Mouse (Mus musculus) layer of hippocampus, postnatal 25 days (tissue): Measurements from ENCODE around the gene Atp23. TPM values are rescaled to one million over a fixed set of nuclear protein-coding genes. Genes with fewer than 3 reads are reported as not detected.
A peak's percentile ranks its signal among the peaks of the same experiment; 100 is the strongest.

Source experiments
- DNase-seq, 2 experiments: peaks; one replicate each; pipeline ENCODE4 v3.0.0; 2022; ENCODE audit warnings: mixed read lengths in 2 of 2, low spot score in 1 of 2; ENCODE audit errors: extremely low spot score in 1 of 2
- total RNA-seq, 2 experiments: library from RNA; stranded (reverse); gene quantifications; 2 replicates each; pipeline ENCODE4 v1.2.3; 2021

Atp23 gene
- 1 to 10 TPM; 8.4 to 9.6 TPM for total RNA-seq

DNA sequence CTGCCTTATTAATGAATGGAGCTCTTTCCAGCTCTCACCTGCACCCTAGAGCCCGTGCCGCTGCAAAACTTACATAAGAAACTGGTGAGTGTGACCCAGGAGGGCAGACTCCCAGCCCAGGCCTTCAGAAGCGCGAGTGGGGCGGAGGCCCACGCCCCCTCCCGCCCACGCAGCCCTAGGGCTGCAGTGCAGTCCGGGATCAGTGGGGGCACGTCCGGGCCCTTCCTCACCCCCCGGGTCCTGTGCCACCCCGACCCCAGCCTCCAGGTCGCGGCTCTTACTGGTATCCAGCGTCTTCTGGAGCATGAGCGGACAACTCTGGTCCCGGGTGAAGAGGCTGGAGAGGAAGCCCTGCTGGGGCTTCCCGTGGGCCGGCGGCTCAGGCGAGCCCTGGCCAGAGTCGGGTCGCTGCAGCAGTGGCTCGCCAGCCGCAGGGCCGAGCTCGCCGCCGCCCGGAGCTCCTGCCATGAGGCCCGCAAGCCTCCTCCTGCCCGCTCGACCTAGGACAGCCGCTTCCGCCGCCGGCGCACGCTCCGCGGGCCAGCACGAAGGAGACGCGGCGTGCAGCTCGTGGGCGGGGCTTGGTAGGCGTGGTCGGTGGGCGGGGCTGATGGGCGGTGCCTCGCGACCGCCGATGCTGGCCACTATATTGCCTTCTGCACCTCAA lies at the start of gene Atp23:
Gene Atp23, minus strand, starts transcription at position 535 of the 667 bp plus-strand sequence.
- peak; percentile 80 to 90 for DNase-seq

DNA sequence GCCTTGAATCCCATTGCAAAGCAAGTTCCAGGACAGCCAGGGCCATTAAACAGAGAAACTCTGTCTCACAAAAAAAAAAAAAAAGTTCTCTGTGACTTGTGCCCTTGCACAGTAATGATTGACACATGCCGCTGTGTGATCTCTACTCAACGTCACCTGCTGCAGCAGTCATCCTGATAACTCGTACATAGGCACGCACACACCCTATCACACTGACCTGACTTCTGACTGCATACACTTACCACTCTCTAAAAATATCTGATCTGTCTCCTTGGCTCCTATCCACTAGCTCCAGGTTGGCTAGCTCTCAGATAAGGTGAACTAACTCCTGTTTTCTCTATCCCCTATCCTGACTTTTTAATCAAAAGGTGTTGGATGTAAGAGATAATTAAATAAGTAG lies 49.4 kb upstream of the Atp23 start:
- DNase-seq: no peak

DNA sequence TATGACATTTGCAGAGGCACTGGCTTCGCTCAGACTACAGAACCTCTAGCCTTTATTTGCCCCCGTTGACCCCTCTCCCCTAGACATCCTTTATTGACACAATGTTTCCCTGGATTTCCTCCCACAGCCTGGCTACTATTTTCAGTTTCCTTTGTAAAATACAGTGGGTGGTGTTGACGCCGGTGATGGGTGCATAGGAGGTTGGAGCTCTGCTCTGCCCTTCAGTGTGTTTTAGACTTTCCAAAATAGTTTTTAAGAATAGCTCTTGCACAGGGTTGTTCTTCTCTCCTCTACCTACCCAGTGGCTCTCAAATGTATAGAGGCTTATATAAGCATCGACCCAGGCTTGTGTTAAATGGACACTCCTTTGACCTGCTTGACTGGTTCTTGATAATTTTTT lies 48.7 kb upstream of the Atp23 start:
- no peak for DNase-seq

DNA sequence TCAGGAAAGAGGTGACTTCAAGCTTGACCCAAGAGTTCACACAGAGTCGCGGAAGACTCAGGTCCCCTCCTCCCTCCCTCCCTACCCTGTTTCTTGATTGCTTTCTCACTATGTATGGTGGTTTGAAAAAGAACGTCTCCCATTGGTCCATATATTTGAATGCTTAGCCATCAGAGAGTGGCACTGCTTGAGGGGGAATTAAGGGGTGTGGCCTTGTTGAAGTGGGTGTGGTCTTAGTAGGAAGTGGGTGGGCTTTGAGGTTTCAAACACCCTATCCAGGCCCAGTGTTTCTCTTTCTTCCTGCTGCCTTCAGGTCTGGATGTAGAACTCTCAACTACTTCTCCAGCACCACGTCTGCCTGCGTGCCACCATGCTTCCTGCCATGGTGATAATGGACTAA lies 44.4 kb upstream of the Atp23 start:
- DNase-seq: no peak

DNA sequence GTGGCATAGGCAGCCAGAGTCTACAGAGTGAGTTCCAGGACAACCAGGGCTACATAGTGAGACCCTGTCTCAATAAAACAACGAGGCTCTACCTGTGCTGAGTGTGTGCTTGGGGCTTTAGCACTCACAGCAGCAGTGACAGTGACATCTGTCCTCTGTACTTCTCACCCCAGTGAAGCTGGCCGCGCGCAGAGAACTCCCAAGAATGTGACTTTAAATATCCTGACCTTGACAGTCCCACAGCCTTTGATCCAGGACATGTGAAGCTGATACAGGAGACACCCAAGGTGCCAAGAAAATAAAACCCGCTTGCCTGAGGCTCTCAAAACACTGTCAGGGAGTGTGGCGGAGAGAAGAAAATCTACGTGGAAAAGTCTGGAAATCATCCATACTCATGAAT lies 39.8 kb upstream of the Atp23 start:
- no peak for DNase-seq

- no peak for DNase-seq
Measured at GRCm38 (mm10) chr10:126935556-126936381, 34.6 kb upstream of the Atp23 start.

- DNase-seq: no peak
Measured at GRCm38 (mm10) chr10:126935121-126935520, 34.0 kb upstream of the Atp23 start.

DNA sequence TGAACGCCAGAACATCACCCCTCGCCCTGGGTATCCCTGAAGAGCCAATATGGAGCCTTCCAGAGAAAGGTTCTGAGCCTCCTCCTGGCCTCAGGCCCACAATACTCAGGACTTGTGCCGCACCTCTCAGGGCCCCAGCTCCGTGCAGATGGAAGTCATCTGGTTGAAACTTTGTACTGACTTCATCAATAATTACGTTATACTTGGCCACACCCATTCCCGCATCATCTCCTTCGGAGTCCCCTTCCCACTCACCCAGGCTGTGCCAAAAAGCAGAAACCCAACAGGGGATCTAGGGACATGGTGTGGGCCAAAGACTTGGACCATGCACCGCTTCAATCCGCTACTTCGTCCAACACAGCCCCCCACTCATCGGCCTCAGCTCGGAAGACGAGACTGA lies 33.4 kb upstream of the Atp23 start:
- no peak for DNase-seq

DNA sequence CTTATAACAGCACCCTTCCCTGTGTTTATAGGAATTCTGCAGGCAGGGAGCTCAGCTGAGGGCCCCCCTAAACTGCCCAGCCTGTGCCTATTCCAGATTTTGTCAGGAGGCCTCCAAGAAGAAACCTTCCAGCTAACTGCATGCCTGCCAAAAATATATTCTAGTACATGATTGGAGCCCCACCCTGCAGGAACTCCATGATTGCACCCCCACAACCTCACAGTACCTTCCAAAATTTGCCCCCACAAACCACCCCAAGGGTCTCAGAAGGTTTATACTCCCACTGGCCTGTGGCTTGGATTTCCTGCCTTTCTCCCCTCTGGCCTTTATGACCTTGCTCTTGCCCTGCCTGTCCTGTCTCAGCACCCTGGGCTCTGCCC lies 30.6 kb upstream of the Atp23 start:
- no peak for DNase-seq

DNA sequence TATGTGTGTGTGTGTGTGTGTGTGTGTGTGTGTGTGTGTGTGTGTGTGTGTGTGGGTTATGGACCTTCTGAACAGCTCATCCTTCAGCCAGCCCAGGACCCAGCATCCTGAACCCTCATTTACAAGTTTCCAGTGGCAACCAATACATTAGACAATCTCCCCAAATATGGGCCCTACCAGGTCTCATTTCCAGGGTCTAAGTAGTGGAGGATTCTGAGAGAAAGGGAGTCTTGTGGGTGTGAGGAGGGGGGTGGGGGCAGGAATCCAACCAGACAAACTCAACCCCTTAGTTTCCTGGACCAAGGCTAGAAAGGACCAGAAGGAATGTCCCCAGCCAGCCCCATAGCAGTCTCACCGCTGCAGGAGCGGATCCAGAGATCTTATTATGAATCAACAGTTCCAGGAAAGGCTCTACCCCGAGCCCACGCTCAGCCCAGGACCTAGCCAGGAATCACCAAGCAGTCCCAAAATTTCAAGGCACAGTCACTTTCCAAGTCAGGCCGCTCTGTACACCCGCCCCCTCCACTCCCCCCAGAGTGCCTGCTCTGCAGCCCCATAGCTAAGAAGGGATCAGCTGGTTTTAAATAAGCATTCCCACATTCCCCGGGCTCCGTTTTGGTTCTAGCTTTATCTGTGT lies 30.1 kb upstream of the Atp23 start:
- no peak for DNase-seq

- no peak for DNase-seq
Measured at GRCm38 (mm10) chr10:126930270-126931121, 29.3 kb upstream of the Atp23 start.

- no peak for DNase-seq
Measured at GRCm38 (mm10) chr10:126929543-126929942, 28.4 kb upstream of the Atp23 start.

DNA sequence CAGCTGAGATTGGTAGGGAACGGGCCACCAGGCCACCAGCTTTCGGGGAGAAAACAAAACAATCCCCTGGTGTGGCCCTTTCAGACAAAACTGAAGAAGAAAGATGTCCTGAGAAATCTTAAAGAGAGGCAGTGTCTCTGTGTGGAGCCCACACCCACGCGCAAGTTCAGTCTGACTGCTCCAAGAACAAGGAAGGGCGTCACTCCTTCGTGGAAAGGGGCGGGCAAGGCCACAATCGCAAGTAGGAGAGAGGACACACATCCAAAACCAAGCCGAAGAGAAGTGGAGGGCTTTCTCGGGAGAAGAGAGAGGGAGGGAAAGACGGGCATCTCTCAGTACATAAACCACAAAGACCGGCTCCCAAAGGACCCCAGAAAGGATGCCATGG lies 27.7 kb upstream of the Atp23 start:
- no peak for DNase-seq

GRCm38 (mm10) chr10:126928011-126928818 lies 27.1 kb upstream of the Atp23 start:
- DNase-seq: peak; percentile 69 to 82

DNA sequence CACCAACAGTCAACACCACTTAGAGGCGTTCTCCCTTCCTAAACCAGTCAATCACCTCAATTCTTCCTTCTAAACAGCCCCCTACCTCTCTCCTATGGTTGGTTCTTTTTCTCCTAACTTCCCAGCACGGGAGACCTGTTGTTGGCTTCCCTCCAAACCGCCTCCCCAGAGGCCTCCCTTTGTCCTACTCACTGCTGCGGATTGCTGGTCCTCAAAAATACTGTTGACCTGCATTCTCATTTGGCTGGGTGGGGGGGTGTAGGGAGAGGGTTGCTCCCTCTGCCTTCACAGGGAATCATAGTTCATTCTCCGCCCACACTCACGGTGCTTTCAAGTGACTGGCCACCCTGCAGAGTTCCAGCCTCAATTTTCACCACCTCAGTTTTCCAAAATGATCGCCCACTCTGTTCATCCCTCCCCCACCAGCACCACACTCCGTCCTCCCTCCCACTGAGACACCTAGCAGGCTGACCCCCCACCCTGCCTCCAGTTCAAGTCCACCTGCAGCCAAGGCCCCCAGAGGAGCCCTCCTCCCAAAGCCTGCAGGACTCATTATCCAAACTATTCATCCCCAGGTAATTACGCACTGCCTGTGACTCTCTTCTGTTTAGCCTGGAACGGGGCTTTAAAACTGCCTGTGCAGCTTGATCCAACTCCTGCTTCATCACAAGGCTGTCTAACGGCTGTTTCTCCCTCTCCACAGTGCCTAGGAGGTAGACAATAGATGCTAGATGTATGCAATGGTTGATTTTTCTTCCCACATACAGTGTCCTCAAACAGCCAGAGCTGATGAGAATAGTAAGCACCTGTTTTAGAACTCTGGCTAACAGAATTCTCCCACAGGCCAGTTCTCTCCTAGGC lies 26.2 kb upstream of the Atp23 start:
- no peak for DNase-seq

GRCm38 (mm10) chr10:126925391-126925790 lies 24.2 kb upstream of the Atp23 start:
- no peak for DNase-seq

DNA sequence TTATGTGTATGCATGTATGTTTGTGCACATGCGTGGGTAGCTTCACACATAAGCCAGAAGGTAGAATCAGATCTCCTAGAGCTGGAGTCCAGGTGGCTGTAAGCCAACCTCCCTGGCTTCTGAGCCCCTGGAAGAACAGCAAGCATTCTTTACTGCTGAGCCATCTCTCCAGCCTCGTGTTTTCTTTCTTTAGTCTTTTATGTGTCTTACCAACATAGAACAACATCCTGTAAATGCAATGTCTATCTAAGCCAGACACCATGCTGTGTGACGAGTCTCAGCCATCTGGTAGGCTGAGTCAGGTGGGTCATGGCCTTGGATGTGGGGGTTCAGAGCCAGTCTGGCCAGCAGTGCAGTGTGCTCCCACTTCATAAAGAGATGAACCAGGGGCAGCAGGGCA lies 22.9 kb upstream of the Atp23 start:
- DNase-seq: no peak

GRCm38 (mm10) chr10:126920220-126920619 lies 19.1 kb upstream of the Atp23 start:
- no peak for DNase-seq

GRCm38 (mm10) chr10:126919067-126919466 lies 17.9 kb upstream of the Atp23 start:
- peak; percentile 97 to 99 for DNase-seq
